Mouse (Mus musculus): ENCODE results near the gene Kcmf1. TPM values are rescaled to one million over a fixed set of nuclear protein-coding genes. Genes with fewer than 3 reads are reported as not detected.

Kcmf1 gene
- total RNA-seq (2017) = 68.1 and 126 TPM in 2 replicates

DNA sequence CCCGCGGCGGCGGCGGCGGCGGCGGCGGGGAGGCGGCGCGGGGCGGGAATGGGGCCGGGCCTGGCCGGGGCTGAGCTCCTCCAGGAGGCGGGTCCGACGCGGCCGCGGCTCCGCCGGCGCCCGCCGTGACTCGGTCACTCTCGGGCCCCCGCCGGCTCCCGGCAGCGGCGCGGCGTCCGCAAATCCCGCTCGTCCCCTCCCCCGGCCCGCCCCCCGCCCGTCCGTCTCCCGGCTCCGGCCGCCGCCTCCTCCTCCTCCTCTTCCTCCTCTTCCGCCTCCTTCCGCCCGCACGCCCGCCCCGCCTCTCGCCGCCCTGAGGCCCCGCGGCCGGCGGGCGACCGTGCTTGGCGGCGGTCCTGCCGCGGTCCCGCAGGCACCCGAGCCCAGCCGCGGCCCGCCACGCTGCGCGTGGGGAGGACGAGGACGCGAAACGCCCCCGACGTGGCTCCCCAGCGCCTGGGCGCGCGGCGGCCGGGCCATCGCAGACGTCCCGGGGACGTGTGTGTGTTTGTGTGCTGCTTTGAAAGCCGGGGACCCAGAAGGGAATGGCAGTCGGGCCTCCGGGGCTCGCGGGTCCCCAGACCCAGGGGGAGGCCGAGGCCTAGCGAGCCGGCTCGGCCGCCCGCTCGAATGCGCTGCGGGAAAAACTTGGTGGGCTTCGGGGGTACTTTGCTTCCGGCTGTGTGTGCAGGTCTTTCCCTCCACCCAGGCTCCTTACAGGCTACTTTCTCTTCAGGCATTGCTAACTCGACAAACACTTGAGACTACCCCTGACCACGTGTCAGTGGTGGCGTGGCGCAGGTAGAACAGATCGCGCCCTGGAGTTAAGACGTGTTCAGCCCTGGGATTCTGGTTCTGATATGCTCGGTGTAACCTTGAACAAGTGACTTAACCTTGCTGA is at the start of gene Kcmf1:
Kcmf1 (minus strand) TSS at position 199 of the 901 bp plus-strand sequence.
- ATAC-seq (replicated peaks; ENCODE audit: low read depth, poor library complexity, severe bottlenecking) = peak; percentile 36

DNA sequence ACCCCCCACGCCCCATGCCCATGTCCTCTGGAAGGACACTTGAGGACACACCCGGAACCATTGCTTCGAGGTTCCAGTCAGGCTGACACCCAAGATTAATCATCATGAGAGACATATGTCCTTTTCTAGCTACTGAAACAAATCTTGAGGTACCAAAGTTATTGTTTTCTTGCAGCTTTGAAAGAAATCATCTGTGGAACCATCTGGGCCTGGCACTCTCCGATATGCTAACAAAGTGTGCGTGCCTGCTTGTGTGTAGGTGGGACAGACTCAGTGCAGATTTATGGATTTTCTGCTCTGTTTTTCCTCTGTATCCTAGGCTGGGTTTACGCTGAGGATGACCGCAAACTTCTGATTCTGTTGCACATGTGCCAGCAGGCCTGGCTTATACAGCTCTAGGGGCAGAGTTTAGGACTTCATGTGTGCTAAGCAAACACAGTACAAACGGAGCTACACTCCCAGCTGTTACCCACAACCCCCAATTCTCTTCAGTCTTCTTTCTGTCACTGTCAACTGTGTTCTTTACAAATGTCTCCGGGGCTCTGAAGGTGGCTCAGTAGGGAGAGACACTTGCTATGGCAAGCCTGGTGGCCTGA is 49.5 kb upstream of the Kcmf1 start:
- ATAC-seq (replicated peaks; ENCODE audit: low read depth, poor library complexity, severe bottlenecking) = no peak

DNA sequence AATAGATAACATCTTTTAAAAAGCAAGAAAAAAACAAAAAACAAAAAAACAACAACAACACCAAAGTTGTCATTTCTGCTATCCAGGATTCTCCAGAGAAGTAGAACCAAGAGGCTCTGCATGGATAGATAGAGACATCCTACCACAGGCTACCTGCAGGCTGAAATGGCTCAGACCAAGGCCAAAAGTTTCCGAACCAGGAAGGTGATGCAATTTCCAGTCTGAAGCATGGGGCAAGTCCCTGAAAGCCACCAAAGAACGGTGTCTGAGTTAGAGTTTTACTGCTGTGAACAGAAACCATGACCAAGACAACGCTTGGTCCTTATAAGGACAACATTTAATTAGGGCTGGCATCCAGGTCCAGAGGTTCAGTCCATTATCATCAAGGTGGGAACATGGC is 48.6 kb upstream of the Kcmf1 start:
- ATAC-seq (replicated peaks; ENCODE audit: low read depth, poor library complexity, severe bottlenecking) = peak; percentile 45

DNA sequence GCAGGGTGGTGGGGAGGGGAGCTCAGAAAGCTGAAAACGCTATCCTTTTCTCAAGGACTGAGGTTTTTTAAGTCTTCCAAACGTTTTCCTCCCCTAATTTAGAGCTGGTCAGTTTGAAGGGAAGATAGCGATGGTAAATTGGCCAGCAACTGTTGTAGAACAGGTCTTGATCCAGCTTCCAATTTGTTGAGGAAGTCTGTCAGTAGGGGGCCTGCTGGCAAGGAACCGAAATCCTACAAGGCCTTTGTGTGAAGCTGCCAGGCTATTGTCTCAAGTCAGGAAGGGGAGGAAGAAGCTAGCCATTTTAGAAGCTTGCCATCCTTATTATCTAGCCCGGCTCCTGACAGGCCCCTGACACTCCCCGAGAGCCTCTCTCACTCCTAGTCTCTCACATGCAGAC is 48.2 kb upstream of the Kcmf1 start:
- ATAC-seq (replicated peaks; ENCODE audit: low read depth, poor library complexity, severe bottlenecking) = no peak

DNA sequence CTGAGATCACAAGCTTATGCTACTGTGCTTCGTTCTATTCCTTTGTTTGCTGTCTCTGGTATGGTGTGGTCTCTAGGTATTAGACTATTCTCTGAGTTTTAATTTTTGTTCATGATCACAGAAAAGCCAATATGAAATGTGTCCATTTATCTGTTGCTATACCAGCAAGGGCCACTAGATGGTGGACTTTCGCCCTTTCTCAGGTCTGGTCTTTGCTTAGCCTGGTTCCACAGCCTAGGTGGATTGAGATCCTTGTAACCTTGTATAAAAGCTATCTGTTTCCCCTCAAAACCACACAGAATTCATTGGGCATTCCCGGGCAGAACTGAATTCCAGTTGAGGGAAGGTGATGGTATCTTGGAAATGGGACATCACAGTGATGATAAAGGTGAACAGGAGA is 40.7 kb upstream of the Kcmf1 start:
- ATAC-seq (replicated peaks; ENCODE audit: low read depth, poor library complexity, severe bottlenecking) = peak; percentile 72

DNA sequence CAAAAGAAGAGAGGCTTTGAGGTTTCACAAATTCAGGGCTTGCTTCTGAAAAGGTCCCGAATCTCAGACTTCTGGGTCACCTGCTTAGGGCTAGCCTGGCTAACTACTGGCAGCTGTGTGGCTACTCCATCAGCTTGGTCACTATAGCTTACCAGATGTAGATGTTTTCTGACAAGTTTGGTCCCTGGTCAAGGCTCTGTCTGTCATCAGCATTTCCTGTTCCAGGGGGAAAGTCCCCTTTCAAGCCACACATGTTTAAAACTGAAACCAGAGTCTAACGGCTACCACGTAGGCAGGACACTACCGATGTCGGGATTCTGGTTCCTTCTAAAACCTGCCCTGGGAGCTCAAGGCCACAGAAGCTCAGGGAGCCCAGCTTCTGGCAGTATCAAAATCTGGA is 38.1 kb upstream of the Kcmf1 start:
- ATAC-seq (replicated peaks; ENCODE audit: low read depth, poor library complexity, severe bottlenecking) = peak; percentile 74

DNA sequence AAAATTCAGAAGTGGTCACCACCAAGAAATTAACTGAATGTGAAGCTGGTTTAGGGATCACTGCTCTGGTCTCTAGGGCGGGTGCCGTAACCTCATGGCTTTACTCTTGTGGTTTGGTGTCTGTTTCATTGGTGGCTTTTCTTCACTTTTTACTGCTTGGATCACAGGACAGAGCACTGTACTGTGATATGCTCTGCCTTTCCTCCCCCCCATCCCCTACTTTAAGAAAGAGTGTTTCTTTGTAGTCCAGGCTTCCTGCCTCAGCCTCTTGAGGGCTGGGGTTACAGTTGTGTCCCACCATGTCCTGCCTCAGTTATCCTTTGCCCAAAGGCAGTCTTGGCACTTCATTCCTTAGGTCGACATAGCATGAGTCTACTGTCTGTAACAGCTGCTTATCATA is 37.7 kb upstream of the Kcmf1 start:
- ATAC-seq (replicated peaks; ENCODE audit: low read depth, poor library complexity, severe bottlenecking) = peak; percentile 61

DNA sequence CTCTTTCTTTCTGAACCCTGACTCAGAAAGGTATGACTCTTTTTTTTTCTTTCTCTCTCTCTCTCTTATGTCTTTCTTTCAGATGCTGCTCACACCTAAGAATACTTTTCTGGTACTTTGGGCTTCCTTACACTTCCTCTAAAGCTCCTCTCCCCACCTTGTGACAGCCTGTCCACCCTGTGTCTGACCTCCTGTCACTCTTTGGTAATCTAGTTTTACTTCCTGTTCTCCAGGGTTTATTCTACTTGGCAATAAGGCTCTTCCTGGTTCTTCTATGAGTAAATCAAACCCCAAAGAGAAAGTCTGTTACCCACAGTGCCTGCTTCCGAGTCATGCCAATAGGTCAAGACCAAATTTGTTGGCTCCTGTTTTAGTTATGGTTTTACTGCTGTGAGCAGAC is 33.2 kb upstream of the Kcmf1 start:
- peak; percentile 55 for ATAC-seq (replicated peaks; ENCODE audit: low read depth, poor library complexity, severe bottlenecking)

DNA sequence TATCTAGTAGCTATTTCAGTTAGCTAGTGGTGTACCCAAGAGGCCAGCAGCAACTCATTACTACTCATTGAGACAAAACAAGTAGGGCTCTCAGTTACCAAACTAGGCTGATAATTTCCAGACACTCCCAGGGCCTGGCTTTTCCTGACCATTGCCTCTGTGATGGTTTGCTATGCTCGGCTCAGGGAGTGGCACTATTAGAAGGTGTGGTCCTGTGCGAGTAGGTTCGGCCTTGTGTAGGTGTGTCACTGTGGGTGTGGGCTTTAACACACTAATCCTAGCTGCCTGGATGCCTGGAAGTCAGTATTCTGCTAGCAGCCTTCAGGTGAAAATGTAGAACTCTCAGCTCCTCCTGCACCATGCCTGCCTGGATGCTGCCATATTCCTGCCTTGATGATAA is 31.8 kb upstream of the Kcmf1 start:
- no peak for ATAC-seq (replicated peaks; ENCODE audit: low read depth, poor library complexity, severe bottlenecking)

DNA sequence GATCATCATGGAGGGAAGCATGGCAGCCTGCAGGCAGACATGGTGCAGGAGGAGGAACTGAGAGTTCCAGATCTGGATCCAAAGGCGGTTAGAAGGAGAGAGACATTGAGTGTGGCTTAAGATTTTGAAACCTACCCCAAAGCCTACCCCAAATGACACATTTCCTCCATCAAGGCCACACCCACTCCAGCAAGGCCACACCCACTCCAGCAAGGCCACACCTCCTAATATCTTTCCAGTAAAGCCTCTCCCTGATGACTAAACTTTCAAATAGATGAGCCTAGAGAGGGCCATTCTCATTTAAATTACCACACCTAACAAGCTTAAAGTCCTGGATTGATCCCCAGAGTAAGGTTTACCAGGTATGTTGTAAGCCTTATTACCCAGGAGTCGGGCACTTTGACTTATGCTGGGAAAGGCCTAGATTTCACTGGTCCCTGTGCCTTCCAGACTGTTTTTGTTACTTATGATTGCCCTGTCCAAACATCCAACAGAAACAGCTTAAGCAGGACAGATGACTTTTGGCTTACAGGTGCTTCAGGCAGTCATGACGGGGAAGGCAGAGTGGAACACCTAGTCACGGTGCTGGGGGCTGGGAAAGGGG is 30.1 kb upstream of the Kcmf1 start:
- peak; percentile 53 for ATAC-seq (replicated peaks; ENCODE audit: low read depth, poor library complexity, severe bottlenecking)

DNA sequence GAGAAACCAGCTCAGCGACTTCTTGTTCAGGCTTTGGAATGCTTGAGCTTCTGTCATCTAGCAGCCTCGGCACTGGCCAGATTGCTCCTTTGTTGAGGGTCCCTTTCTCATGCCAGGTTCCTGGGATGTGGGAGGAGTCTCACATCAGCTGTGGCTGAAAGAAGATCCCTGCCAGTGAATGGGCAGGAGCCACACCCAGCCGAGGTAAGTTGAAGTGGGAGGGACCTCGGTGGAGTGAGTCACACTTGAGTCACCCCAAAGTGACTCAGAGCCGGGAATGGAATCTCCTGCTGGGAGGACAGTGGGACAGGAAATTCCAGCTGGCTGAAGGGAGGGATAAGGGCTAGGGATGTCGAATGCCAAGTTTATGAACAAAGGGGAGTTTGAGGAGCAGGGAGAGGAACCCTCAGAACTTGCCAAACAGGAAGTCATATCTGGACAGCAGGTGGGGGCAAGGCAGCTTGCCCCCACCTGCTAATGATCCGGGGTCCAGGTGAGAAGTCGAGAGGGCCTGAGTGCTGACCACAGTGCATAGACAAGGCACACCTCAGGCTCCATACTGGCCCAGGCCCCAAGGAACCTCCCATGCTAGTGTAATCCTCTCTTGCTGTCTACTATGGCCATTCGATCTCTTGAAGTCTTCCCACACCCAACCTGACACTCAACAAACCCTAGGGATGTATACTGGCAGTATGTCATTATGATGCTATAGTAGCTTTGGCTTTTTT is 27.1 kb upstream of the Kcmf1 start:
- no peak for ATAC-seq (replicated peaks; ENCODE audit: low read depth, poor library complexity, severe bottlenecking)

DNA sequence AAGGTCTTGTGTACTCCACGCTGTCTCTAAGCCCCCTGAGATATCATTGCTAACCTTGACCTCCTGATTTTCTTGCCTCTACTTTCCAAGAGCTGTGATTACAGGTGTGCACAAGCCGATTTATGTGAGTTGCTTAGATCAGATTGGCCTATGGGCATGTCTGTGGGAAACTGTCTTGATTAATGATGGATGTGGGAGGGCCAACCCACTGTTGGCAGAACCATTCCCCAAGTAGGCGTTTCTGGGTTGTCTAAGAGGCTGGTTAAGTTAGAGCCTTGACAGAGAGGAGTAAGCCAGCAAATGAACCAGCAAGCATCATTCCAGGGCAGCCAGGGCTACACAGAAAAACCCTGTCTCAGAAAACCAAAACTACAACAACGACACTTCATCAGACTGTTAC is 26.3 kb upstream of the Kcmf1 start:
- ATAC-seq (replicated peaks; ENCODE audit: low read depth, poor library complexity, severe bottlenecking) = no peak

DNA sequence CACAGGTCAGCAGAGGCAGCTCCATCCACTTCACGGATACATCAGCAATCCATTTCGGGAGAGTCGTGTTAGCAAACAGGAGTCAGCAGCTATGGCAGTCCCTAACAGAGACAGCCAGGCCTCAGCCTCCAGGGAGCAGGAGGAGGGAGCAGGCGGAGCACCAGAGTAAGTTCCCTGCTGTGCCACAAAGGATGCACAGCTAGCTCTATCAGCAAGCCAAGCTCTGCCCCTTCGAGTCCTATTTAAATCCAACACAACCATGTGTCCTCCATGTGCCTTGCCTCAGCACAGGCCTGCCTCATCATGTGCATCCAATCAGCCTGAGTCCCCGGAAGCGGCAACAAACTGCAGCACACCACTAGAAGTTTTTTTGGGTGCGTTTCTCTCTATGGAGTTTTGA is 23.6 kb upstream of the Kcmf1 start:
- ATAC-seq (replicated peaks; ENCODE audit: low read depth, poor library complexity, severe bottlenecking) = no peak

DNA sequence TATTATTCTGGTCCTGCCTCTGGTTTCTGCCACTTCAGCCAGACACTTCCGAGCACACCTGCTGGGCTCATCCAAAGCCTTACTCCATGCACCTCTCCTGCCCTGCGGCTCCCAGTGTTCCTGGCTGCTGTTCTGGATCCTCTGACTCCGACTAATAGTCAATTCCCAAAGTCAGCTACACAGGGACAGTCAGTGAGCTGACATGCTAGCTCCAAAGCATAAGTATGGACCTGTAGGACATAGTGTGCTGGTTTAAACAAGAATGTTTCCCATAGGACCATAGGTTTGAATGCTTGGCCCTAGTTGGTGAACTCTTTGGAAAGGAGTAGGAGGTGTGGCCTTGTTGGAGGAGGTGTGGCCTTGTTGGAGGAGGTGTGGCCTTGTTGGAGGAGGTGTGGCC is 21.3 kb upstream of the Kcmf1 start:
- ATAC-seq (replicated peaks; ENCODE audit: low read depth, poor library complexity, severe bottlenecking) = no peak

DNA sequence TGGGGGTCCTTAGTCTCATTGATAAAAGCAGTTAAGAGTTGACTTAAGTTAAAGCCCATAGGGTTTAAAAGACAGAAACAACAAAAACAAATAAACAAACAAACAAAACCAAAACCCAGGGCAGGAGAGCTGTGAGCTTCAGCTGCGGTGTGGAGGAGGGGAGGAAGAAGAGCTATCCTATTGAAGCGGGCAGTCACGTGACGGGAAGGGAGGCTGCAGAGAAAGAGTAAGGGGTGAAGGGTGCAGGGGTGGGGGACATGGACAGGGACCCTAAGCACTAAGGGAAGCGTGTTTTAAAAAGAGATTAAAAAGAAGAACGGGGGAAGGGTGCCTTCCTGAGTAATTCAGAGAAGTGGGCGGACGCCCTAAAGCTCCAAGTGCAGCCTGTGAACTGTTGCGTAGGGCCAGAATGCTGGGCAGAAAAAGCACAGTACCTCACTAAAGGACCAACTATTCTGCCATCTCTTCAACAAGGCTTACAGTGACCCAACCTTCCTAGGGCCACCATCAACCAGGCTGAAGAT is 18.8 kb upstream of the Kcmf1 start:
- no peak for ATAC-seq (replicated peaks; ENCODE audit: low read depth, poor library complexity, severe bottlenecking)

DNA sequence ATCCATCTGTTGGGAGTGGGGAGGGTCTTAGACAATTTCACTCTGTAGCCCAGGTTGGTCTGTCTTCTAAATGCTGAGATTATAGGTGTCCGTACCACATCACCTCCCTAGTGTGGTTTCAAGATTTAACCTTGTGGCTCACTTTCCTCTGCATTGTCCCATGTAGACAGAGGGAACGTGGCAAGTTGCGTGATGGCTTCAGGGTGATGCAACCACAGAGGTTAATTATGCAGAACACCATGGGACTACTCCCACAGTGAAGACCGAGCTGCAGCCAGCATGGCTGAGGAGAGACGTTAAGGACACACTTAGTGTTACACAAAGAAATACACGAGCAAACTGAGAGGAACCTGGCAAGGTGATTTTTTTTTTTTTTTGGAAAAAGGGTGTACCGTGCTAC is 16.6 kb upstream of the Kcmf1 start:
- ATAC-seq (replicated peaks; ENCODE audit: low read depth, poor library complexity, severe bottlenecking) = no peak

DNA sequence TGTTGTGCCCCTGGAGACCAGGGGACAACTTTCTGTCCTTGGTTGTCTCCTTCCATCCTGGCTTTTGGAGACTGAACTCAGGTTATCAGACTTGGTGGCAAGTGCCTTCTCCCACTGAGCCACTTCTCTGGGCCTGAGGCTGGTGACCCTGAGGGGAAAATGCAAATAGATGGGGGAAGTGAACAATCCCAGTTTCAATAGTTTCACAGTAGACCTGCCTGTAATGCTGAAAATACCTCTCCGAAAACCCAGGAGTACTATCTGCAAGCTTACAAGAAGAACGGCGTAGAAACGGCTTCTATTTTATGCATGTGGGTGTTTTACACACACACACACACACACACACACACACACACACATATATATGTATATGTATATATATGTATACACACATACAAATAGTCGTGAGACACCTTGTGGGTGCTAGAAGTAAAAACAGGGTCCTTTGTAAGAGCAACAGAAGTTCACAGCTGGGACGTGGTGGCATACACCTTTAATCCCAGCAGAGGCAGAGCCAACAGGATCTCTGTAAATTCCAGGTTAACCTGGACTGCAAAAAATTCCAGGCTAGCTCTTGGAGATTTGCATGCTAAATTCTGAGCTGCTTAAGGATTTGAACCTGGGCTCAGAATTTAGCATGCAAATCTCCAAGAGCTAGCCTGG is 14.4 kb upstream of the Kcmf1 start:
- ATAC-seq (replicated peaks; ENCODE audit: low read depth, poor library complexity, severe bottlenecking) = no peak

DNA sequence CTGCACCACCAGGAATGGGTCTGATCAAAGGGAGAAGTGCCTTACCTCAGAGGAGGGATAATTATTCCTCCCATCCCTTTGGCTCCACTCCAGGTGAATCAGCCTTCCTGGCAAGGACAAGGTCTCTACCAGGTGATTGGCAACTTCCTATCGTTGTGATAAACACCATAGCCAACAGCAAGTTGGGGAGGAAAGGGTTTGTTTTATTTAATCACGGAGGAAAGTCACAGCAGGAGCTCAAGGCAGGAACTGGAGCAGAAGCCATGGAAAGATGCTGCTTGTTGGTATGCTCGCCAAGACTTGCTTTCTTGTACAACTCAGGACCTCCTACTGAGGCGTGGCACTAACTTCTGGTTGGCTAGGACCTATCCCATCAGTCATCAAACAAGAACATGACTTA is 11.5 kb upstream of the Kcmf1 start:
- ATAC-seq (replicated peaks; ENCODE audit: low read depth, poor library complexity, severe bottlenecking) = no peak

DNA sequence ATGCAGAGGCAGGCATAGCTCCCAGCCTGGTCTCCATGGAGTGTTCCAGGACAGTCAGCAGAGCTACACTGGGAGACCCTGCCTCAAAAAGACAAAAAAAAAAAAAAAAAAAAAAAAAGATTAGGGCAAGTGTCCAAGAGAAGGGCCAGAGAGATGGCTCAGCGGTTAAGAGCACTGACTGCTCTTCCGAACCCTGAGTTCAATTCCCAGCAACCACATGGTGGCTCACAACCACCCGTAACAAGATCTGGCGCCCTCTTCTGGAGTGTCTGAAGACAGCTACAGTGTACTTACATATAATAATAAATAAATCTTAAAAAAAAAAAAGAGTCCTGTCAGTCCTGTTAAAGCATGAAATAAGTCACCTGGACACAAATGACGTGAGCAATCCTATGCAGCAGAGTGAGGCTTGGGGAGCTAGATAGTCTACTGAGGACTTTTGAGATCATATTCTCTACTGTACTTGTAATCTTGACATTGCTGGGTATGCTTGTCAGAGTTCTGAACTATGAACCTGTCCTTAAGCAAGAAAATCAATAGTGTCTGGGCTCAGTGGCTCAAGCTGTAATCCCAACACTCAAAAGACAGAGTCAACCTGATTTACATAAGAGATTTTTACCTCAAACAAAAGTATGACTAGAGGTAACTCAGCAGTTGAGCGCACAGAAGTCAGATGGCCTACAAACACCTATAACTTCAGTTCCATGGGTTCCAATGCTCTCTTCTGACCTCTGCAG is 2.6 kb upstream of the Kcmf1 start:
- ATAC-seq (replicated peaks; ENCODE audit: low read depth, poor library complexity, severe bottlenecking) = no peak

Measured in common myeloid progenitor, adult 5-6 weeks (primary cell).